Mouse (Mus musculus) skeletal muscle tissue, postnatal 0 days (tissue): Measurements from ENCODE around the gene Apoc2. TPM values are rescaled to one million over a fixed set of nuclear protein-coding genes. Genes with fewer than 3 reads are reported as not detected.

Source experiments
- polyA plus RNA-seq: library from polyadenylated mRNA; unstranded; fragments of >200 nt; fragmentation: Nextera tagmentation; extraction: Ambion mirVana; gene quantifications from 2 replicates; pipeline ENCODE4 v1.2.1, GENCODE M21; 2015

Apoc2 gene
- 2.7 and 2.9 TPM in 2 replicates for polyA plus RNA-seq

GRCm38 (mm10) chr7:19677872-19678271 is at the start of gene Apoc2:
TSS of gene Apoc2 (minus strand) at chr7:19677941.

GRCm38 (mm10) chr7:19715239-19716054 is 37.7 kb upstream of the Apoc2 start, which contains the start of gene Tomm40:
TSS of gene Tomm40 (minus strand) at chr7:19715438.

GRCm38 (mm10) chr7:19698907-19699826 is 21.4 kb upstream of the Apoc2 start, which contains the start of gene Apoe:
TSS of gene Apoe (minus strand) at chr7:19699188.

GRCm38 (mm10) chr7:19691873-19692865 is 14.4 kb upstream of the Apoc2 start, which contains the start of gene Apoc1:
TSS of gene Apoc1 (minus strand) at chr7:19692660.

GRCm38 (mm10) chr7:19681202-19681694 is 3.5 kb upstream of the Apoc2 start, which contains the start of the genes Gm44805 and Apoc4:
TSS of gene Gm44805 (minus strand) at chr7:19681423.
TSS of gene Apoc4 (minus strand) at chr7:19681479.

GRCm38 (mm10) chr7:19664955-19665841 is 12.5 kb downstream of the Apoc2 start, which contains the start of gene Clptm1:
TSS of gene Clptm1 (minus strand) at chr7:19665033.

GRCm38 (mm10) chr7:19629361-19629734 is 48.4 kb downstream of the Apoc2 start, which contains the start of gene Relb:
TSS of gene Relb (minus strand) at chr7:19629438.

Other genes starting within 250 kb of the Apoc2 start
- gene Mark4, start 219.1 kb downstream of the Apoc2 start, polyA plus RNA-seq, result 3.4 and 4.4 TPM in 2 replicates
- gene Exoc3l2, start 214.6 kb downstream of the Apoc2 start, polyA plus RNA-seq, result 0.21 and 0.37 TPM in 2 replicates
- 1.1 and 1.6 TPM in 2 replicates for gene Bloc1s3, start 169.6 kb downstream of the Apoc2 start, polyA plus RNA-seq
- 50.0 and 57.3 TPM in 2 replicates for gene Trappc6a, start 169.5 kb downstream of the Apoc2 start, polyA plus RNA-seq
- 0.74 TPM in 1 of 2 replicates, not detected in the other for gene Nkpd1, start 160.1 kb downstream of the Apoc2 start, polyA plus RNA-seq
- gene Ppp1r37, start 114.9 kb downstream of the Apoc2 start, polyA plus RNA-seq, result 15.1 and 17.8 TPM in 2 replicates
- 0.13 and 0.15 TPM in 2 replicates for gene Zfp296, start 100.7 kb downstream of the Apoc2 start, polyA plus RNA-seq
- gene Gemin7, start 100.3 kb downstream of the Apoc2 start, polyA plus RNA-seq, result 95.5 and 105 TPM in 2 replicates
- 18.3 and 20.7 TPM in 2 replicates for gene Clasrp, start 73.5 kb downstream of the Apoc2 start, polyA plus RNA-seq
- 8.1 and 9.4 TPM in 2 replicates for gene Relb, start 48.5 kb downstream of the Apoc2 start, polyA plus RNA-seq
- gene Clptm1, start 12.9 kb downstream of the Apoc2 start, polyA plus RNA-seq, result 46.1 and 53.3 TPM in 2 replicates
- gene Gm44805, start 3.5 kb upstream of the Apoc2 start, polyA plus RNA-seq, result 2.2 TPM in 1 of 2 replicates, not detected in the other
- gene Apoc4, start 3.5 kb upstream of the Apoc2 start, polyA plus RNA-seq, result 3.4 and 21.2 TPM in 2 replicates
- 12.4 and 217 TPM in 2 replicates for gene Apoc1, start 14.7 kb upstream of the Apoc2 start, polyA plus RNA-seq
- 342 and 1,192 TPM in 2 replicates for gene Apoe, start 21.2 kb upstream of the Apoc2 start, polyA plus RNA-seq
- gene Tomm40, start 37.5 kb upstream of the Apoc2 start, polyA plus RNA-seq, result 72.8 and 86.6 TPM in 2 replicates
- gene Nectin2, start 72.5 kb upstream of the Apoc2 start, polyA plus RNA-seq, result 21.2 and 24.3 TPM in 2 replicates
- gene Bcam, start 93.1 kb upstream of the Apoc2 start, polyA plus RNA-seq, result 117 and 123 TPM in 2 replicates
- 1.1 and 1.2 TPM in 2 replicates for gene Cblc, start 118.9 kb upstream of the Apoc2 start, polyA plus RNA-seq
- 2.5 and 2.8 TPM in 2 replicates for gene Bcl3, start 144.8 kb upstream of the Apoc2 start, polyA plus RNA-seq
- not detected in 2 replicates for gene Gm19345, start 174.1 kb upstream of the Apoc2 start, polyA plus RNA-seq
- gene Ceacam16, start 183.4 kb upstream of the Apoc2 start, polyA plus RNA-seq, result 0.07 TPM in 1 of 2 replicates, not detected in the other
- gene Ceacam19, start 210.0 kb upstream of the Apoc2 start, polyA plus RNA-seq, result 0.54 TPM in 1 of 2 replicates, not detected in the other
- gene Pvr, start 243.2 kb upstream of the Apoc2 start, polyA plus RNA-seq, result 15.0 and 18.2 TPM in 2 replicates